In genomic region chrX:139774309-139775083, GRCm38 (mm10) we compare ENCODE assay signal across 7 mouse cellular contexts. TPM values are rescaled to one million over a fixed set of nuclear protein-coding genes. Genes with fewer than 3 reads are reported as not detected.
DNase-seq lines count a peak whose midpoint lies in the region; ATAC-seq lines count a peak whose summit lies in the region.

No protein-coding gene starts in this region.

- no peak overlapping the region for H3K9ac ChIP-seq in hindbrain, embryonic 16.5 days (ENCODE audit: low read depth, low read length)
- H3K9ac ChIP-seq in liver, embryonic 15.5 days = no peak overlapping the region

- 0 out of 2 replicates have a peak, but pooled peaks have one; percentile 40 for ATAC-seq in hindbrain, embryonic 16.5 days
- ATAC-seq in liver, embryonic 15.5 days (ENCODE audit: insufficient read depth) = peak; percentile 61; the same call in 1 of the 2 replicates

- H3K4me1 ChIP-seq in hindbrain, embryonic 16.5 days (ENCODE audit: control insufficient read depth, insufficient read depth, low read depth, low read length) = no peaks in the 10 kb centered on the region
- no peaks in the 10 kb centered on the region; the same call in 1 of the 2 replicates for H3K4me1 ChIP-seq in liver, embryonic 15.5 days (replicated peaks)

- no peaks in the 10 kb centered on the region for H3K9me3 ChIP-seq in hindbrain, embryonic 16.5 days (ENCODE audit: control insufficient read depth, low read length)
- H3K9me3 ChIP-seq in liver, embryonic 15.5 days (replicated peaks) = no peaks in the 10 kb centered on the region

- H3K4me3 ChIP-seq in hindbrain, embryonic 16.5 days (ENCODE audit: low read length) = no peak overlapping the region
- no peak overlapping the region for H3K4me3 ChIP-seq in liver, embryonic 15.5 days (replicated peaks)

- H3K4me2 ChIP-seq in hindbrain, embryonic 16.5 days (ENCODE audit: low read length) = no peak overlapping the region
- peak overlapping the region; percentile 44 for H3K4me2 ChIP-seq in liver, embryonic 15.5 days

- WGBS in hindbrain, embryonic 16.5 days = 32% methylated on average over 18 of the region's 18 CpGs
- whole genome bisulfite sequencing in liver, embryonic 15.5 days (ENCODE audit: insufficient replicate concordance) = 22% methylated on average over 18 of the region's 18 CpGs

- H3K27ac ChIP-seq in hindbrain, embryonic 16.5 days (ENCODE audit: low read depth, low read length) = no peak overlapping the region
- no peak overlapping the region for H3K27ac ChIP-seq in liver, embryonic 15.5 days (replicated peaks)

- peaks cover 3% of the 10 kb centered on the region; the same call in 1 of the 2 replicates for H3K27me3 ChIP-seq in hindbrain, embryonic 16.5 days (replicated peaks; ENCODE audit: control insufficient read depth, insufficient read depth, low read length)
- no peaks in the 10 kb centered on the region for H3K27me3 ChIP-seq in liver, embryonic 15.5 days

- DNase-seq in right cerebral cortex, adult 18-20 months = peak; percentile 19
- DNase-seq in right cerebral cortex, postnatal 36 days (ENCODE audit: low spot score in 2 of 2) = no peak
- peak; percentile 51 for DNase-seq in adrenal gland, adult 18-20 months (ENCODE audit: low spot score in 2 of 2)
- peak; percentile 74 for DNase-seq in embryo, embryonic 11 days
- peak; percentile 39 to 53 for DNase-seq in right cerebral cortex, postnatal 10 days (ENCODE audit: low spot score in 2 of 2)

- no peaks in the 10 kb centered on the region for H3K36me3 ChIP-seq in hindbrain, embryonic 16.5 days (ENCODE audit: control insufficient read depth, insufficient read depth, low read length)
- no peaks in the 10 kb centered on the region for H3K36me3 ChIP-seq in liver, embryonic 15.5 days (replicated peaks)

RNA-seq across cellular contexts. Expression of gene Ripply1, which starts 7.7 kb away (rescaled TPM):
- total RNA-seq in adrenal gland, adult 18-20 months (2021) = not detected
- polyA plus RNA-seq in hindbrain, embryonic 16.5 days (2015; fragmentation: Nextera tagmentation; extraction: Ambion mirVana) = not detected in 2 replicates
- polyA plus RNA-seq in liver, embryonic 15.5 days (2015; fragmentation: Nextera tagmentation; extraction: Ambion mirVana) = not detected in 2 replicates

RNA-seq across cellular contexts. Expression of gene Cldn2, which starts 26.1 kb away (rescaled TPM):
- under 1 TPM in 1 of 2 experiments, not detected in 1; 0.66 TPM for total RNA-seq in adrenal gland, adult 18-20 months (2021)
- 3.0 and 3.7 TPM in 2 replicates for polyA plus RNA-seq in hindbrain, embryonic 16.5 days (2015; fragmentation: Nextera tagmentation; extraction: Ambion mirVana)
- 0.73 and 0.85 TPM in 2 replicates for polyA plus RNA-seq in liver, embryonic 15.5 days (2015; fragmentation: Nextera tagmentation; extraction: Ambion mirVana)

Comparison
In these comparisons a context has a peak if more than half of its experiments do, and no peak if none do; other contexts are left out.
1. DNase-seq: peak in right cerebral cortex, adult 18-20 months (single experiment), adrenal gland, adult 18-20 months (2 of 2), embryo, embryonic 11 days (single experiment) and right cerebral cortex, postnatal 10 days (2 of 2); none in right cerebral cortex, postnatal 36 days (0 of 2).